Mouse (Mus musculus): Measurements from ENCODE around the gene Zfp446. TPM values are rescaled to one million over a fixed set of nuclear protein-coding genes. Genes with fewer than 3 reads are reported as not detected.

Gene Zfp446
- total and polyA plus RNA-seq, 3 experiments = 7.8 to 12.9 (median 12.8) TPM

GRCm38 (mm10) chr7:12965678-12966091 is 12.0 kb upstream of the Zfp446 start, which contains the start of gene Zfp324:
Zfp324 (plus strand) TSS chr7:12965838.
- in situ Hi-C loops (cut with MboI; ENCODE audit: low pct_ligation_motif_present, low pct_unique_long_range_greater_than_20kb, low sequenced_read_pairs) = no loop called here
- Histone ChIP-seq H3K4me3 (replicated peaks in 1 of 3; ENCODE audit: low read depth in 2 of 3, low read length in 2 of 3, poor library complexity in 1 of 3) (peak within 1 kb of the TSS; percentile 93 to 97 (median 94)), H3K9me3 (replicated peaks; ENCODE audit: low read length) (no peaks in the 10 kb centered on the region), H3K27me3 (replicated peaks) (no peaks in the 10 kb centered on the region), H3K79me2 (replicated peaks; ENCODE audit: control insufficient read depth, extremely low read depth, insufficient read depth, poor library complexity, severe bottlenecking) (peaks cover 5% of the 10 kb centered on the region; the same call in 1 of the 2 replicates), H3K9ac (ENCODE audit: insufficient read depth, low read depth) (peak within 1 kb of the TSS; percentile 94), H3K4me2 (ENCODE audit: insufficient read depth, low read depth, poor library complexity, severe bottlenecking) (peak within 1 kb of the TSS; percentile 90), H3K4me1 (ENCODE audit: control insufficient read depth in 1 of 2, insufficient read depth in 2 of 2) (peaks cover 0 to 35% of the 10 kb centered on the region in 2 experiments; a peak in 2 of 4 replicates), H3K36me3 (replicated peaks in 1 of 2; ENCODE audit: control insufficient read depth in 1 of 2, insufficient read depth in 1 of 2, low read length in 1 of 2) (peaks cover 17 to 23% of the 10 kb centered on the region in 2 experiments), H3K27ac (ENCODE audit: insufficient read depth, low read depth) (peak within 1 kb of the TSS; percentile 69)
- dilution Hi-C loops (cut with MboI; ENCODE audit: extremely low pct_ligation_motif_present, extremely low pct_unique_long_range_greater_than_20kb, low sequenced_read_pairs) = no loop called here
- peak; percentile 93 for DNase-seq (ENCODE audit: extremely low read depth)
- no peak for TF ChIP-seq IRF4 (IDR thresholded peaks at IDR 0.05; ENCODE audit: low read depth, low read length)
- TF ChIP-seq POLR2A (IDR thresholded peaks at IDR 0.05; ENCODE audit: low read depth, low read length) = peak; percentile 79
- no peak for TF ChIP-seq USF2 (conservative IDR thresholded peaks at IDR 0.05; ENCODE audit: low read depth, low read length)
- peak; percentile 67; the same call in 1 of the 2 replicates for TF ChIP-seq TBP (conservative IDR thresholded peaks at IDR 0.05; ENCODE audit: low read depth, low read length)
- no peak for TF ChIP-seq MAFK (IDR thresholded peaks at IDR 0.05; ENCODE audit: insufficient replicate concordance, low read length)
- TF ChIP-seq PAX5 (IDR thresholded peaks at IDR 0.05; ENCODE audit: low read length) = no peak
- no peak for TF ChIP-seq MAX (IDR thresholded peaks at IDR 0.05; ENCODE audit: low read length)
- no peak for TF ChIP-seq ZMIZ1 (IDR thresholded peaks at IDR 0.05; ENCODE audit: low read depth, low read length)
- no peak for TF ChIP-seq MAZ (IDR thresholded peaks at IDR 0.05; ENCODE audit: low read depth, low read length)
- TF ChIP-seq ETS1 (conservative IDR thresholded peaks at IDR 0.05; ENCODE audit: low read depth, low read length) = no peak
- peak; percentile 71 for TF ChIP-seq HCFC1 (IDR thresholded peaks at IDR 0.05; ENCODE audit: low read depth, low read length)
- no peak for TF ChIP-seq JUND (conservative IDR thresholded peaks at IDR 0.05; ENCODE audit: low read depth, low read length)
- TF ChIP-seq TCF12 (IDR thresholded peaks at IDR 0.05; ENCODE audit: low read depth, low read length) = 0 out of 2 replicates have a peak, but pooled peaks have one; percentile 45
- peak; percentile 84 for TF ChIP-seq ELF1 (IDR thresholded peaks at IDR 0.05; ENCODE audit: low read depth, low read length)
- no peak for TF ChIP-seq CHD1 (IDR thresholded peaks at IDR 0.05; ENCODE audit: low read depth, low read length)
- no peak for TF ChIP-seq EP300 (IDR thresholded peaks at IDR 0.05; ENCODE audit: low read length)
- TF ChIP-seq JUN (IDR thresholded peaks at IDR 0.05; ENCODE audit: insufficient read depth, low read depth, low read length) = no peak
- peak; percentile 54; the same call in 1 of the 2 replicates for TF ChIP-seq NELFE (IDR thresholded peaks at IDR 0.05; ENCODE audit: low read depth, low read length)
- TF ChIP-seq CHD2 (IDR thresholded peaks at IDR 0.05; ENCODE audit: low read length) = peak; percentile 42; the same call in 1 of the 2 replicates
- no peak for TF ChIP-seq ZKSCAN1 (IDR thresholded peaks at IDR 0.05; ENCODE audit: borderline replicate concordance, low read depth, low read length)
- no peak for TF ChIP-seq BHLHE40 (IDR thresholded peaks at IDR 0.05; ENCODE audit: low read depth, low read length)
- no peak; the same call in none of the 2 replicates for TF ChIP-seq SIN3A (IDR thresholded peaks at IDR 0.05; ENCODE audit: low read length)
- TF ChIP-seq POLR2AphosphoS2 (IDR thresholded peaks at IDR 0.05; ENCODE audit: low read depth, low read length) = no peak
- no peak for TF ChIP-seq MYC (IDR thresholded peaks at IDR 0.05; ENCODE audit: low read depth, low read length)
- no peak for TF ChIP-seq RCOR1 (conservative IDR thresholded peaks at IDR 0.05; ENCODE audit: low read depth, low read length)
- no peak for TF ChIP-seq RAD21 (IDR thresholded peaks at IDR 0.05; ENCODE audit: low read depth, low read length)
- no peak for TF ChIP-seq NRF1 (IDR thresholded peaks at IDR 0.05; ENCODE audit: low read depth, low read length)
- TF ChIP-seq KAT2A (IDR thresholded peaks at IDR 0.05; ENCODE audit: insufficient replicate concordance, low read length) = no peak
- no peak for TF ChIP-seq UBTF (IDR thresholded peaks at IDR 0.05; ENCODE audit: low read depth, low read length)
- no peak for TF ChIP-seq USF1 (IDR thresholded peaks at IDR 0.05; ENCODE audit: low read depth, low read length)
- TF ChIP-seq MEF2A (IDR thresholded peaks at IDR 0.05; ENCODE audit: borderline replicate concordance, low read depth, low read length) = no peak
- TF ChIP-seq ZNF384 (IDR thresholded peaks at IDR 0.05; ENCODE audit: low read depth, low read length) = no peak

Data from CH12.LX (cell line).